Mouse (Mus musculus): ENCODE data around the gene Hip1r. TPM values are rescaled to one million over a fixed set of nuclear protein-coding genes. Genes with fewer than 3 reads are reported as not detected.

Gene Hip1r
- polyA plus RNA-seq, 1 experiment = 40.3 TPM

DNA sequence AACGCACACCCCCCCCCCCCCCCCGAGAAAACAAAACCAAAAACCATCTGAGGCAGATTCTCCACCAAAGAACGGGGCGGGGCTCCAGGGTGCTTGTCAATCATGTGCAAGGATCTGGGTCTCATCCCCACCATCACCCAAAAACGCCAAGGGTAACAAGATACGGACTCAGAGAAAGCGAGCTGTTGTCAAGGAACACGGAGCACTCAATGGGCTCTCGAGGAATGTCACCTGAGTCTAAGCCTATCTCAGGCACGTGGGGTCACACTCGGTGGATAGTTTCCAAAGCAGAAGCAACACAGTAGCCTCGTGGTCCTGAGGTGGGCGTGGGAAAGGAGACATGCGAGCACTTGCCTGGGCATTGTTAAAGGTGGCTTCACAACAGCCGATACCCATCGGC is 40.3 kb downstream of the Hip1r start:
- DNase-seq (ENCODE audit: extremely low spot score in 1 of 2, low spot score in 1 of 2) = no peak

GRCm38 (mm10) chr5:124014180-124014579 is 40.8 kb downstream of the Hip1r start:
- no peak for DNase-seq (ENCODE audit: extremely low spot score in 1 of 2, low spot score in 1 of 2)

DNA sequence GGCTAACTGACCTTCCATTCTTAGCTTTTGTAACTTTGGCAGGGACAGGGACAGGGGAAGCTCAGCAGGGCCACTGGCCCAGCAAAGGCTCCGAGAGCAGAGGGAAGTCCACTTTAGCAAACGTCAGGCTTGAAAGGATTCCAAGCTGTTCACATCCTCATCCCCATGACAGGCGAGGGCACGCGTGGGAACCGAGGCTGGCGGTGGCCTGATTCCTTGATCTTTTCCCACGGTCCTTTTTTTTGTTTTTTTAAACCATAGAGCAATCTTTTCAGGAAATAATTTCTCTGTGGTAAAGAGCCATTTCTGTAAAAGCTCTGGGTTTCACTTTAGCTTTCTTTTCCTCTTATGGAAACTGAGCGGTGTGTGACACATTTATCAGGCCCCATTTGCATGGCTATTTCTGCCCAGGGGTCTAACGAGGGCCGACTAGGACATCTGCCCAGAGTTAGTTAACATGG is 41.4 kb downstream of the Hip1r start:
- no peak for DNase-seq (ENCODE audit: extremely low spot score in 1 of 2, low spot score in 1 of 2)

DNA sequence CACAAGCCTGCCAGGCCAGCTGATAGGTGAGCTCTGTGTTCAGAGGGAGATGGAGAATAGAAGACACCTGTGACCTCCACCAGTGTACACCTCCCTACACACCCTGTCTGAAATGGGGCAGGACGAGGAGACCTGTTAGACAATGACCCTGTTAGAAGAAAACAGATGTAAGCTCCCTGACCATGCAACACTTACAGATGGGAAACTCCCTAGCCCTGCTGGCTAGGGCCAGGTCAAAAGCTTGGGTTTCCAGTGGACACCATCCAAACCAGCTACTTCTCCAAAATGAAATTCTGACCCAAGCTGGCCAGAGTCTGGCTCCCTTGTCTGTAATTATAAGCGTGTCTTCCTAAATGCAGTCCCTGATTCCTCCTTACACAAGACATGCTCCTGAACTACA is 42.3 kb downstream of the Hip1r start:
- no peak for DNase-seq (ENCODE audit: extremely low spot score in 1 of 2, low spot score in 1 of 2)

DNA sequence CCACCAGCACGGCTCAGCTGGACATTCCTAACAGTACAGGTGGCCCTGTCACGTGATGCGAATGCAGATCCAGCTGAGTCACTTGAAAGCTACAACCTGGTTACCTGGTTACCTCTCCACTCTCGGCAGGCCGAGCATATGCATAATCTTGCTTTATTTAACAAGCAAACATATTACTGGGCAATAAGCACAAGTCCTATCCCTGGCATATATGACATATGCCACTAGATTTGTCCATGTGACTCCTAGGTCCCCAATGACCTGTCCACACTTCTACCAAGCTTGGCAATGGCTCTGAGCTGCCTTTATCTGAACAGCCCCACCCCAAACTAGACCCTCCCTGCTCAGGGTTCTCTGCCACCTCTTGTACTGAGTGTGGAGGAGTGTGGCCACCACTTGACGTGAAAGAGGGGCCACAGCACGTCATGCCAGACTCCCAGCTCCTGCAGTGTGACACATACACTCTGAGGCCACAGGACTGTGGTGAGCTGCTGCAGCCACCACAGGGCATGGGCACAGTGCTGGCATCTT is 42.9 kb downstream of the Hip1r start:
- DNase-seq (ENCODE audit: extremely low spot score in 1 of 2, low spot score in 1 of 2) = no peak

- DNase-seq (ENCODE audit: extremely low spot score in 1 of 2, low spot score in 1 of 2) = no peak
Measured at GRCm38 (mm10) chr5:124017941-124018340, 44.5 kb downstream of the Hip1r start.

DNA sequence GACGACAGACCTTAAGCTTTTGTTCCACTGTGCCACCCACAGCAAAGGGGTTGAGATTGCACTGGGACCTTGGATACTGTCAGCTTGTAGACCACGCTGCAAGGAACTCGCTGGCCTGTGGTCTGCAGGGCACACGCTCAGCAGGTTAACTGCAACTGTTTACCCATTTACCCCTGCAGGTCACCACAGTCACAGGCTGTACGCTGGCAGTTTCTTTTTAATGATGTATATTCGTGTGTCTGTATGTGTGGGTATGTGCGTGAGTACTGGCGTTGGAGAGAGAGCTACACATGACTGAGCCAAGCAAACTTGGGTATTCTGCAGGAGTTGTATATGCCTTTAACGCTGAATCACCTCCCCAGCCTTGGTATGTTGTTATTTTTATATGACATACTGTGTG is 45.2 kb downstream of the Hip1r start:
- DNase-seq (ENCODE audit: extremely low spot score in 1 of 2, low spot score in 1 of 2) = no peak

- DNase-seq (ENCODE audit: extremely low spot score in 1 of 2, low spot score in 1 of 2) = peak; percentile 94
Measured at GRCm38 (mm10) chr5:124019348-124020216, 46.2 kb downstream of the Hip1r start.

GRCm38 (mm10) chr5:124021148-124021547 is 47.7 kb downstream of the Hip1r start:
- DNase-seq (ENCODE audit: extremely low spot score in 1 of 2, low spot score in 1 of 2) = no peak

- DNase-seq (ENCODE audit: extremely low spot score in 1 of 2, low spot score in 1 of 2) = no peak
Measured at GRCm38 (mm10) chr5:124021701-124022100, 48.3 kb downstream of the Hip1r start.

- DNase-seq (ENCODE audit: extremely low spot score in 1 of 2, low spot score in 1 of 2) = no peak
Measured at GRCm38 (mm10) chr5:124022365-124022764, 48.9 kb downstream of the Hip1r start.

DNA sequence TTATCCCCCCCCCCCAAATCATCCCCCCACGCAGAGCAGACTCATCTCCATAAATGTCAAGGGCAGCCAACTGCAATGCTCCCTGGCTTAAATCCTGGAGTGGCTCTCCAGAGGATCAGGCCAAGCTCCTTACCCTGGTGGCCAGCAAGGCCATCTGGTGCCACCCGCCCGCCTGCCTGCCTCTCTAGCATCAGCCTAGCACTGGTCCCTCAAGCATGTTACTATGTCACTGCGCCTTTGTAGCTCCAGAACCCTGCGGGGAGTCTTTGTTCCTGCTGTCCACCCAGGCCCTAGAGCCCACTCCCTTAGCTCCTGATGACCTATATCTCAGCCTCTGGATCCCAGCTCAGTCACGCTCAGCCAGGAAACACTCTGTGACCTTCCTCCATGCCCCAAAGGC is 51.2 kb downstream of the Hip1r start:
- DNase-seq (ENCODE audit: extremely low spot score in 1 of 2, low spot score in 1 of 2) = no peak

- no peak for DNase-seq (ENCODE audit: extremely low spot score in 1 of 2, low spot score in 1 of 2)
Measured at GRCm38 (mm10) chr5:124025146-124025545, 51.7 kb downstream of the Hip1r start.

- no peak for DNase-seq (ENCODE audit: extremely low spot score in 1 of 2, low spot score in 1 of 2)
Measured at GRCm38 (mm10) chr5:124025587-124026441, 52.4 kb downstream of the Hip1r start.

- DNase-seq (ENCODE audit: extremely low spot score in 1 of 2, low spot score in 1 of 2) = no peak
Measured at GRCm38 (mm10) chr5:124026568-124026967, 53.1 kb downstream of the Hip1r start.

DNA sequence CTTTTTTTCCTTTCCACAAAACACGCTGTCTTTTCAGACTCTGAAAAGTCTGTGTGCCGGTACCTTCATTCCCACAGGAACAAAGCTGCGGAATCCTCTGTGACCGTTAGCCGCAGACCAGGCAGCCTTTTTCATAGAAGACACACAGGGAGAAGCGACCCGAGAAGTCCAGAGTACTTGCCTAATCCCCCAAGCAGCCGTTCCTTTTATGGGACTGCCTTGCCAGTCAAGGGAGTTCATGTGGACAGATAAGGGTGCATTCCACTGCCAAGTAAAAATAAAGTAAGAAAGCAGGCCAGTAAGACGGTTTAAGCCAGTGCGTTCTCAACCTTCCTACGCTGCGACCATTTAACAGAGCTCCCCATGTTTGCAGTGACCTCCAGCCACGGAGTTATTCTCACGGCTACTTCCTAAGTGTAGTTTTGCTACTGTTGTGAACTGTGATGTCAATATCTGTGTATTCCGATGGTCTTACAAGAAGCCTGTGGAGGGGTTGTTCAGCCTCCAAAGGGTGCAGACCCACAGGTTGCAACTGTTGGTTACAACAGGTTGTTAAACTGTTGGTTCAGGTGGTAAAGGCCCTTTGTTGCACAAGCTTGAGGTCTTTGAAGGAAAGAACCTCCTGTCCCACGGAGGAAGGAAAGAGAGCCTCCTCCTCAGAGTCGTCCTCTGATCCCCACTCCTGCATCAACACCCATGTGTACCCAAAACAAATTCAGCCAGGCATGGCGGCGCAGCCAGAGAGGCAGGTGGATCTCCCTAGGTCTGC is 54.5 kb downstream of the Hip1r start:
- DNase-seq (ENCODE audit: extremely low spot score in 1 of 2, low spot score in 1 of 2) = no peak

DNA sequence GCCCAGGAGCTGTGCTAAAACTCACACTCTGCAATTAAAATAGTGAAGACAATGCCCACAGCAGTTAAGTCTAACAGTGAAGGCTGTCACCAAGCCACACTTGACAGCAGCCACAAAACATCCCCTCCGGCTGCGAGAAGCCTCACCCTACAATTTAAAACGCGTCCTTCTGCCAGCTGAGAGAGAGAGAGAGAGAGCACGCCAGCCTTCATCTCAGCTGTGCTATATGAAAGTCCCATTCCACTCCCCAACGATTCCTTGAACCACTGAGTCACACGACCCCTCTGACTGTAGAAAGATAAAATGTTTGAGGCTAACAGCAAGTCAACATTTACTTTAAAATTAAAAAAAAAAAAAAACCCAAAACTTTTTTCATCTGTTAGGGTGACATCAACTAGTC is 55.3 kb downstream of the Hip1r start:
- DNase-seq (ENCODE audit: extremely low spot score in 1 of 2, low spot score in 1 of 2) = no peak

GRCm38 (mm10) chr5:124029220-124030035 is 56.0 kb downstream of the Hip1r start:
- DNase-seq (ENCODE audit: extremely low spot score in 1 of 2, low spot score in 1 of 2) = no peak

DNA sequence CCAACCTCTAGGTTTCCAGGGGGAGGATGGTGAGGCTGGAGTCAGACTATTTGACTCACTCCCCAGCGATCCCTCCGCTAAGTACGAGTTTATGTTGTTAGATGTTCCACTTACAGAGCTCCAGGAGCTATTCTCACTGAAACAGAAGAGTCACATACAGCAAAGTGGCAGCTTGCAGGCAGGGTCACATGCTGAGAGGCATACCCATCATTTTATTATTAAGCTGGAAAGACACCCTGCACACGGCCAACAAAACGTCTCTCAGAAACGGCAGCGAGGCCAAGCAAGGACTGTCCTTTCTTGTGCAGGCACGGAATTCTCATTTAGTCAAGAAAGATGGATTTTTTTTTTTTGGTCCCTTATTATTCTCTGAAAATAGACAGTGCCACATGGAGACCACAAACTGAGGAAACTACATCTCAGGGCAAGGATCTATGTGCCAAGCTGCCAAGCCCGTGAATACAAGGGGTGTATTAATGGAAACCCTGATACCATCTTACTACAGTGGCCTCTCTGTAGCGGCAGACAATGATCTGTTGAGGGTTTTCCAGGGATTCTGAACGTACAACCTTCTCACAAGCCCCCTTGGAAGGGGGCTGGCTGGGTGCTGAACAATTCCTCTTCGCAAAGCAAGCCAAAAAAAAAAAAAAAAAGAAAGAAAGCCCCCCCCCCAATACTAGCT is 57.1 kb downstream of the Hip1r start:
- DNase-seq (ENCODE audit: extremely low spot score in 1 of 2, low spot score in 1 of 2) = no peak

Measured in frontal cortex, adult 2 months (tissue).